Mouse (Mus musculus): ENCODE results near the gene Olfr1058. TPM values are rescaled to one million over a fixed set of nuclear protein-coding genes. Genes with fewer than 3 reads are reported as not detected.
"Not testable (repeated sequence)": the region's sequence is repeated elsewhere in the genome, so short reads cannot be mapped to it uniquely, and the experiment has no call there.

Gene Olfr1058
- polyA plus RNA-seq (2015; fragmentation: Nextera tagmentation; extraction: Ambion mirVana) = not detected in 2 replicates

GRCm38 (mm10) chr2:86388461-86388860 is at the start of gene Olfr1058:
Olfr1058 (minus strand) TSS chr2:86388561.
- H3K4me1 ChIP-seq (replicated peaks; ENCODE audit: control insufficient read depth, insufficient read depth, low read length); H3K4me2 ChIP-seq (replicated peaks; ENCODE audit: low read depth); H3K4me3 ChIP-seq (ENCODE audit: low read depth, low read length); ATAC-seq; H3K9ac ChIP-seq (ENCODE audit: low read depth, low read length); H3K27ac ChIP-seq (ENCODE audit: low read depth, low read length); H3K9me3 ChIP-seq (ENCODE audit: control insufficient read depth); H3K36me3 ChIP-seq (ENCODE audit: control insufficient read depth, insufficient read depth); H3K27me3 ChIP-seq (replicated peaks; ENCODE audit: control insufficient read depth, insufficient read depth, low read length): not testable (repeated sequence)

GRCm38 (mm10) chr2:86428511-86428910 is 40.1 kb upstream of the Olfr1058 start:
- ATAC-seq = not testable (repeated sequence)

GRCm38 (mm10) chr2:86426649-86427048 is 38.3 kb upstream of the Olfr1058 start, which contains the start of gene Olfr1062:
Olfr1062 (minus strand) TSS chr2:86426749.
- not testable (repeated sequence) for ATAC-seq

More at GRCm38 (mm10) chr2:86428511-86428910, 40.1 kb upstream of the Olfr1058 start:
- 94% methylated on average over 8 of the region's 8 CpGs for WGBS
- not testable (repeated sequence) for H3K4me1 ChIP-seq (replicated peaks; ENCODE audit: control insufficient read depth, insufficient read depth, low read length); H3K9ac ChIP-seq (ENCODE audit: low read depth, low read length); H3K27me3 ChIP-seq (replicated peaks; ENCODE audit: control insufficient read depth, insufficient read depth, low read length); H3K27ac ChIP-seq (ENCODE audit: low read depth, low read length); H3K4me2 ChIP-seq (replicated peaks; ENCODE audit: low read depth); H3K4me3 ChIP-seq (ENCODE audit: low read depth, low read length); H3K36me3 ChIP-seq (ENCODE audit: control insufficient read depth, insufficient read depth); H3K9me3 ChIP-seq (ENCODE audit: control insufficient read depth)

GRCm38 (mm10) chr2:86413950-86414349 is 25.6 kb upstream of the Olfr1058 start, which contains the start of gene Olfr1061:
Olfr1061 (minus strand) TSS chr2:86414050.
- Histone ChIP-seq H3K27me3 (replicated peaks; ENCODE audit: control insufficient read depth, insufficient read depth, low read length) (no peaks in the 10 kb centered on the region), H3K9ac (ENCODE audit: low read depth, low read length) (no peak within 1 kb of the TSS), H3K4me2 (replicated peaks; ENCODE audit: low read depth) (no peak within 1 kb of the TSS), H3K27ac (ENCODE audit: low read depth, low read length) (no peak within 1 kb of the TSS), H3K4me3 (ENCODE audit: low read depth, low read length) (no peak within 1 kb of the TSS), H3K4me1 (replicated peaks; ENCODE audit: control insufficient read depth, insufficient read depth, low read length) (no peaks in the 10 kb centered on the region), H3K9me3 (ENCODE audit: control insufficient read depth) (no peaks in the 10 kb centered on the region), H3K36me3 (ENCODE audit: control insufficient read depth, insufficient read depth) (no peaks in the 10 kb centered on the region)
- TF ChIP-seq CTCF (IDR thresholded peaks at IDR 0.05; ENCODE audit: low read depth) = no peak
- 79% methylated on average over 1 of the region's 1 CpGs for WGBS
- ATAC-seq = no peak

More at GRCm38 (mm10) chr2:86426649-86427048, 38.3 kb upstream of the Olfr1058 start, which contains the start of gene Olfr1062:
- not testable (repeated sequence) for H3K4me3 ChIP-seq (ENCODE audit: low read depth, low read length); H3K4me1 ChIP-seq (replicated peaks; ENCODE audit: control insufficient read depth, insufficient read depth, low read length); H3K4me2 ChIP-seq (replicated peaks; ENCODE audit: low read depth); H3K9me3 ChIP-seq (ENCODE audit: control insufficient read depth); H3K27ac ChIP-seq (ENCODE audit: low read depth, low read length); H3K27me3 ChIP-seq (replicated peaks; ENCODE audit: control insufficient read depth, insufficient read depth, low read length); H3K9ac ChIP-seq (ENCODE audit: low read depth, low read length); H3K36me3 ChIP-seq (ENCODE audit: control insufficient read depth, insufficient read depth)

GRCm38 (mm10) chr2:86395114-86395513 is 6.8 kb upstream of the Olfr1058 start:
- Histone ChIP-seq H3K9me3 (ENCODE audit: control insufficient read depth) (no peaks in the 10 kb centered on the region), H3K36me3 (ENCODE audit: control insufficient read depth, insufficient read depth) (no peaks in the 10 kb centered on the region), H3K4me1 (replicated peaks; ENCODE audit: control insufficient read depth, insufficient read depth, low read length) (no peaks in the 10 kb centered on the region), H3K27ac (ENCODE audit: low read depth, low read length) (no peak overlapping the region), H3K27me3 (replicated peaks; ENCODE audit: control insufficient read depth, insufficient read depth, low read length) (no peaks in the 10 kb centered on the region), H3K4me2 (replicated peaks; ENCODE audit: low read depth) (no peak overlapping the region), H3K4me3 (ENCODE audit: low read depth, low read length) (no peak overlapping the region), H3K9ac (ENCODE audit: low read depth, low read length) (no peak overlapping the region)
- TF ChIP-seq CTCF (IDR thresholded peaks at IDR 0.05; ENCODE audit: low read depth) = no peak
- no peak for ATAC-seq
- 85% methylated on average over 2 of the region's 2 CpGs for WGBS

GRCm38 (mm10) chr2:86378293-86378692 is 10.1 kb downstream of the Olfr1058 start, which contains the start of gene Olfr1057:
Olfr1057 (minus strand) TSS chr2:86378393.
- Histone ChIP-seq H3K4me3 (ENCODE audit: low read depth, low read length) (no peak within 1 kb of the TSS), H3K4me1 (replicated peaks; ENCODE audit: control insufficient read depth, insufficient read depth, low read length) (no peaks in the 10 kb centered on the region), H3K36me3 (ENCODE audit: control insufficient read depth, insufficient read depth) (no peaks in the 10 kb centered on the region), H3K27ac (ENCODE audit: low read depth, low read length) (no peak within 1 kb of the TSS), H3K27me3 (replicated peaks; ENCODE audit: control insufficient read depth, insufficient read depth, low read length) (no peaks in the 10 kb centered on the region), H3K9me3 (ENCODE audit: control insufficient read depth) (no peaks in the 10 kb centered on the region), H3K9ac (ENCODE audit: low read depth, low read length) (no peak within 1 kb of the TSS), H3K4me2 (replicated peaks; ENCODE audit: low read depth) (no peak within 1 kb of the TSS)
- no peak for ATAC-seq
- no peak for TF ChIP-seq CTCF (IDR thresholded peaks at IDR 0.05; ENCODE audit: low read depth)

- not testable (repeated sequence) for H3K4me1 ChIP-seq (replicated peaks; ENCODE audit: control insufficient read depth, insufficient read depth, low read length); H3K4me3 ChIP-seq (ENCODE audit: low read depth, low read length); H3K36me3 ChIP-seq (ENCODE audit: control insufficient read depth, insufficient read depth); H3K9me3 ChIP-seq (ENCODE audit: control insufficient read depth); ATAC-seq; H3K9ac ChIP-seq (ENCODE audit: low read depth, low read length); H3K27ac ChIP-seq (ENCODE audit: low read depth, low read length); H3K27me3 ChIP-seq (replicated peaks; ENCODE audit: control insufficient read depth, insufficient read depth, low read length); H3K4me2 ChIP-seq (replicated peaks; ENCODE audit: low read depth)
- no CpG with 5 or more reads among the region's 6 CpGs for WGBS
Measured at GRCm38 (mm10) chr2:86366342-86366741, 22.0 kb downstream of the Olfr1058 start.
